Mouse (Mus musculus) spleen, postnatal 14 days (tissue): ENCODE results near the gene Rcc1.
A peak's percentile ranks its signal among the peaks of the same experiment; 100 is the strongest.
"Not testable (repeated sequence)": the region's sequence is repeated elsewhere in the genome, so short reads cannot be mapped to it uniquely, and the experiment has no call there.

Experiments
- DNase-seq, 2 experiments: peaks; one replicate each; pipeline ENCODE4 v3.0.0; 2021 to 2022; ENCODE audit warnings: low spot score in 2 of 2

The Rcc1 gene

GRCm38 (mm10) chr4:132315711-132316110 lies 37.7 kb downstream of the Rcc1 start:
- DNase-seq: no peak

- DNase-seq: no peak
These were observed 40.8 kb downstream of the Rcc1 start for GRCm38 (mm10) chr4:132312627-132313026.

DNA sequence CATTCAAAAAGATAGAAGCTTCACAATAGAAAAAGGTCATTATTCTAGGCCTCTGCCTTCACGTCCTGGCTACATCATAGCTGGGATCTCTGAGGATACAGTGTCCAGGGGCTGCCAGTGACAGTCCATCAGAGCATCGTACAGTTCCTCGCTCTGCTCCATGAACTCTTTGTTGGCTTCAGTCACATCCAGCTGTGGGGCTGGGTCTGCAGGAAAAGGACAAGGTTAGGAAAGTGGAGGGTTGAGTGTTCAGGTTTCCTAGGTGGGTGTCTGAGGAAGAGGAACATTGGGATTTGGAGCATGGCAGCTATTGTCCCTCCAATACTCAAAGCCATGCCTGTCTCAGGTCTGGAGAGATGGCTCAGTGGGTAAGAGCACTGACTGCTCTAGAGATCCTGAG lies 41.6 kb downstream of the Rcc1 start:
- no peak for DNase-seq

- DNase-seq: no peak
These were observed 42.2 kb downstream of the Rcc1 start for GRCm38 (mm10) chr4:132311209-132311608.

DNA sequence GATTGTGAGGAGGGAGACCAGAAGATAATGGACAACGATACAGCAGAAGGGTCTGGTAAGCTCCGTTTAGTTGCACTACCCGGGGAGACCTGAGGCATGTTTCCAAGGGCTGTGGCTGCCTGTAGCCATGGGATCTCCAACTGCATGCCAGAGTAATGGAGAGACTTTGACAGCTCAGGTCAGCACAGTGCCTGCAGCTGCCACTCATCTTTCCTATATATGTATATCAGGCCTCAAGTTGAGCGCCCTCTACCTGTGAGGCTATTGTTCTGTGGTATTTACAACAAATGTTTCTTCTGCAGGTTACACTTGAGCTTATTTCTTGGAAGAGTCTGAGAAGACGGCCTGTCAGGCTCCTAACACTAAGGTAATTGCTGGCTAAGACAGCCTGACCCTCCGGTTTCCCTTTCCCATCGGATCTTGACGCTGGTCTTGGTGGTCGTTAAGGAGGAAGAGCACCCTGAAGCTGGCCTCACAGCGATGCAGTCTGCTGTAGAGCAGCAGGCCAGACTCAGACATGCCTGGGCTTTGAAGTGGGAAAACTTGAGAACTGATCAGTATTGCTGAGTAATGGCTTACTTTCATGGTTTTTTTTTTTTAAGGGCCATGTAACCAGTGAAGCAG lies 43.4 kb downstream of the Rcc1 start:
- DNase-seq: peak; percentile 21 to 55

DNA sequence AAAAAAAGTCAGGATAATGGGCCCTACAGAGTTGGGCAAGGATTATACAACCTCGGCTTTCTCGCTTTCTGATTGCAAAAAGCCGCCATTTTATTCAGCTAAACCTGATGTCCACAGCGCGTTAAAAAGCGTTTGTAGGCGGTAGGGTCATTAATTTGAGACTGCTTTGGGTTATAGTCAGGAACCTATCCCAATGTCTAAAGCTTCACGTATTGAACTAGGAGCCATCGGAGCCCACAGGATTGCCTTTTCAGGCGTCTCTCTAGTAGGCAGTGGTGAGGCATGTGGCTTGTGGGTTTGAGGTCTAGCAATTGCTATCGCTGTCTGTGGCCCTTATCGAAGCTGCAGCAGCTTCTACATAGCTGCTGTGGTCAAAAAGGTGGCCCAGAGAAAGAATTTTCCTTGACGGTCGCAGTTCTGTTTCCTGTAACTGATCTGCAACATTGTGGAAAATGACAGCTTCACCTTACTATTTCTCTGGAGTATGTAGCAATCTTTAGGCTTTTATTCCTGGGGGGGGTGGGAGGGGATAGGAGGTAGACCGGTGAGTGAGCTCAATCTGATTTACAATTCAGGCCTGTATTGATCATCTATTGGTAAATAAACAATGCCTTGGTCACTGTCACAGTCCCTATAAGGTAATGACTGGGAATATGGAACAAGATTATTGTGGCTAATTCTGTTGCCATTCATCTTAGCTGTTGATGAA lies 44.1 kb downstream of the Rcc1 start:
- no peak for DNase-seq

GRCm38 (mm10) chr4:132308437-132309139 lies 44.8 kb downstream of the Rcc1 start:
- DNase-seq: peak; percentile 75 to 84

- no peak for DNase-seq
These were observed 47.4 kb downstream of the Rcc1 start for GRCm38 (mm10) chr4:132306004-132306403.

GRCm38 (mm10) chr4:132305276-132305675 lies 48.1 kb downstream of the Rcc1 start:
- DNase-seq: no peak

- DNase-seq: not testable (repeated sequence)
These were observed 49.9 kb downstream of the Rcc1 start for GRCm38 (mm10) chr4:132303484-132303883.

- peak in 1 of 2 experiments; percentile 25 for DNase-seq
These were observed 50.4 kb downstream of the Rcc1 start, which contains the start of gene Rab42 for GRCm38 (mm10) chr4:132302939-132303479. Gene Rab42, minus strand, starts transcription at chr4:132303385.

DNA sequence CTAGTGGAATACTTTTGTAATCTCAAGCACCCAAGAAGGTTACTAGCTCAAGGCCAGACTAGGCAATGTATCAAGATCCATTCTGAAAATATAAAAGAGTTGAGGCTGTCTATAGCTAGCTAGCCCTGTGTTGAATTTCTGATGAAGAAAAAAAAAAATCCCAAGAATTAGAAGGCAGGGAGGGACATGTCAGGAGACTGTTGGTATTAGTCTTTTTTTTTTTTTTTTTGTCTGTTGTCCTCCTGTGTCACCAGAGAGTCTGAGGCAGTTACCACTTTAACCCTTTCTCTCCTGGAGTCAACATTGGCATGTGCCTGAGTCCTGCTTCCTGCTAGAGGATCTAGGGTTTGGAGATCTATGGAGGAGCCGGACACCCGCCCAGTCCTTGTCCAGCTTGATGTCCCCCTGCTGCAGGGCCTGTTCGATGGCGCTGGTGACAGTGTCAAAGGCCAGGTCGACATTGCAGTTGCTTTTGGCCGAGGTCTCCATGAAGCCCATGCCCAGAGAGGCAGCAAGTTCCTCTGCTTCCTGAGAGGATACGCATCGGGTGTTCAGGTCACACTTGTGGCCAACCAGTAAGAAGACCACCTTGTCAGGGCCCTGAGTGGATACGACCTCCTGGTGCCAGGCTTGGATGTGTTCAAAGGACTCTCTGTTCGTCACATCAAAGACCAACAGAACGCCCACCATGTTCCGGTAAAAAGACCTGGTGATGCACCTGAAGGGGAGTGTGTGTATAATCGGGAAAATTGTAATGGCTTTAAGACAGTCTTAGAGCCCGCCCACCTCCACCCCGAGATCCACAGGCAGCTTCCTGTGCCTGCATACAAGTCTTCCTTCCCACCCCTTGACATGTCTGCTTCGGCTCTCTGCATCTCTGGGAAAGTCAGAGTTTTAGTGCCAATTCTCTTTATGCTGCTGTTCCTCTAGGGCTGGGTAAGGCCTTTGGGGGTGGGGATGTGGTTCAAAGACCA lies 51.2 kb downstream of the Rcc1 start:
- DNase-seq: no peak

DNA sequence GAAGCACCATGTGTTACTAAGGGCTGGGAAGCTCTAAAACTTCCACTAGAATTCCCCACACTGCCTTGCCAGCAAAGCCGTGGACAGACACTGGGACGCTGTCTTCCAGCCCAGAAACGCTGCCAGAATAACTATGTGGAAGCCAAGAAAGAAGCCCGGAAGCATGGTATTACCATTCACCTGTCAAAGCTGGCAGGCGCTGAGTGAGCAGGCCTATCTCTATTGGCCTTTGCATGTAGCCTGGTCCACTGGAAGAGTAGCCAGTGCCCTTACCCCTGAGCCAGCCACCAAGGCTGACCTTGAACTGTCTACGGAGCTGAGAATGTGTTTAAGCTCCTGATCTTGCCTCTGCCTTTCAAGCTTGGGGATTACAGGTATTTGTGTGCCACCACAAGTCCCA lies 51.9 kb downstream of the Rcc1 start:
- no peak for DNase-seq

DNA sequence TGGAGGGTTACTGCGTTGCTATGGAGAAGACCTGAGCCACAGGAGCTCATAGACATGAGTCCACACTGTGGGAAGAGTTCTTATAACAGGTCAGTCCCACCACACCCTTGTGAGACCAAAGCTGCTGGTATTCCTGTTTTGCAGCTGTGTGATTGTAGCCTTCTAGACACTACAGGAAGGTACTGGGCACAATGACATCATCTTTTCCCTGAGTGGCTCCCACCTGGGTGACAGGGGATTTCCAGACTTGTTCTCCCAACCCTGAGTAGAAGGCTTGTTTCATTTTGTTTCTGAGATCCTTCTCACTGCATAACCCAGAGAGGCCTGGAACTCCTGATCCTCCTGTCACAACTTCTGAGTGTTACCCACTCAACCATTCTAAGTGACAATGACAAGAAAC lies 53.6 kb downstream of the Rcc1 start:
- DNase-seq: no peak

- no peak for DNase-seq
These were observed 57.6 kb downstream of the Rcc1 start for GRCm38 (mm10) chr4:132295696-132296390.

GRCm38 (mm10) chr4:132293682-132294240 lies 59.6 kb downstream of the Rcc1 start:
- DNase-seq: no peak

DNA sequence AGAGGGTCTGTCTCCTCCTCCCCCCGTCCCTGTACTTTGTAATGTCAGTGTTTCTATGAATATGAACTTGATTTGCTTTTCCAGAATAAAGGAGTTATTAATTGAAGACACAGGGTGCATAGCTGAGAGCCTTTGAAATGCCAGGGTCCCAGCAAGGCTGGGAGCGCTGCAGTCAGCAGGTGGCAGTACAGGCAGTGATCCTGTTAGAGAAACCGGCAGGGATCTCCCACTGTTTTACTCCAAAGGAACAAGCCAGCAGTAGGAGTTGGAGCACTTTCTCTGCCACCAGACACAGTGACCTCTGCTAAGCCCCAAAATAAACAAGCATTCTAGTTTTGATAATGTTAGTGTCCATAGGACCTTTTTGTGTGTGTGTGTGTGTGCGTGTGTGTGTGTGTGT lies 60.4 kb downstream of the Rcc1 start:
- DNase-seq: no peak

- DNase-seq: no peak
These were observed 61.6 kb downstream of the Rcc1 start for GRCm38 (mm10) chr4:132291624-132292335.

DNA sequence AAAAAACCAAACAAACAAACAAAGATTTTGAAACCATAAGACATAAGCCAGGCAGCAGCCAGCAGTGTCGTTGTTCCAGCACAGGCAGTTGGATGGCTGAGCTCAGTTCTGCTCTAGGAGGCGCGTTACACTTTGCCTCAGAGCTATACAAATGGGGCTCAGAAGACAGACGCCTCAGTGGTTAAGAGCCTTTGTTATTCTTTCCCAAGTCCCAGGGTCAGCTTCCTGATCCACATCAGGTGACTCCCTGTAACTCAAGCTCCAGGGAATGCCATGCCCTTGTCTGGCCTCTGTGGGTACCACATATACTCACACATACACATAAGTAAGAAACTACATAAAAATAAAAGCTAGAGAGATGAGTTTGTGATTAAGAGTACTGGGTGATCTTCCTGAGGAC lies 62.3 kb downstream of the Rcc1 start:
- DNase-seq: no peak

DNA sequence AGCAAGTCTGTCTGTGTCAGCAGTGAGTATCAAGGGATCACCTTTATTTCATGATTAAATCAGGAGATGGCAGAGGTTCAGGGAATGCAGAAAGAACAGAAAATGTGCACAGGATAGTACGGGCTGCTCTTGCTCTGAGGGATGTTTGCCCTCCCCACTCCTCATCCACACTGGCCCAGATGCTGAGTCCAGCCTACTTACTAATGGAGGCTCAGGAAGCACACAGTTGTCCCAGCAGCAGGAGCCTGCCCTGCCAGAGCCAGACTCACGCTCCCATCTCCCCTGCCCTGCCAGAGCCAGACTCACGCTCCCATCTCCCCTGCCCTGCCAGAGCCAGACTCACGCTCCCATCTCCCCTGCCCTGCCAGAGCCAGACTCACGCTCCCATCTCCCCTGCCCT lies 64.6 kb downstream of the Rcc1 start:
- DNase-seq: not testable (repeated sequence)
